Mouse (Mus musculus): Measurements from ENCODE around the gene Kmo. TPM values are rescaled to one million over a fixed set of nuclear protein-coding genes. Genes with fewer than 3 reads are reported as not detected.

Gene Kmo
- polyA plus RNA-seq (2012; fragmentation: generic; extraction: Trizol): under 1 TPM in 1 of 2 experiments, not detected in 1; 0.01 TPM

DNA sequence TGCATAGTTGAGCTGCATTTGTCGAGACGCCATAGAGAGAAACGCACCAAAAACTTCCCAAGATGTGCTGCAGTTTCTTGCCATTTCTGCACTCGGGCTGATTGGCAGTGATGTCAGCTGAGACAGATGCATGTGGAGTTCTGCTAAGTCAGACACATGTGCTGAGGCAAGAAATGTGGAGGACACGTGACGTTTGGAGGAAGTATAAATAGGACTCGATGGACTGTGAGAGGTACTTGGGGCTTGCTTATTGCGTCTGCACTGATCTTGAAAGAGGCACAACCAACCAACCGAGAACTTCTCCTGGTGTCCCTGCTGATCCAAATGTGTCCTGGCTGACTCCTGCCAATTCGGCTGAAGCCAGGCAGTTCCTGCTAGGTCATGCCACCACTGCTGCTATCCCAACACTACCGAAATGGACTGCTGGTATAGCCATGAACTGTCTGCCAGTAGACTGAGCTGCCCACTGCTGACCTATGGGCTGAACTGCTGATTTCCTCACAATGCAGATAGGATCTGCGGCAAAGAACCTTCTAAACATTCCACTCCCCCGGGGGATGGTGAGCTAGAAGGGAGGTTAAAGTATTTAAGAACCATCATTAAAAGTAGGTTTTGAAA is at the start of gene Kmo:
Kmo (plus strand) TSS at position 568 of the 618 bp plus-strand sequence.

DNA sequence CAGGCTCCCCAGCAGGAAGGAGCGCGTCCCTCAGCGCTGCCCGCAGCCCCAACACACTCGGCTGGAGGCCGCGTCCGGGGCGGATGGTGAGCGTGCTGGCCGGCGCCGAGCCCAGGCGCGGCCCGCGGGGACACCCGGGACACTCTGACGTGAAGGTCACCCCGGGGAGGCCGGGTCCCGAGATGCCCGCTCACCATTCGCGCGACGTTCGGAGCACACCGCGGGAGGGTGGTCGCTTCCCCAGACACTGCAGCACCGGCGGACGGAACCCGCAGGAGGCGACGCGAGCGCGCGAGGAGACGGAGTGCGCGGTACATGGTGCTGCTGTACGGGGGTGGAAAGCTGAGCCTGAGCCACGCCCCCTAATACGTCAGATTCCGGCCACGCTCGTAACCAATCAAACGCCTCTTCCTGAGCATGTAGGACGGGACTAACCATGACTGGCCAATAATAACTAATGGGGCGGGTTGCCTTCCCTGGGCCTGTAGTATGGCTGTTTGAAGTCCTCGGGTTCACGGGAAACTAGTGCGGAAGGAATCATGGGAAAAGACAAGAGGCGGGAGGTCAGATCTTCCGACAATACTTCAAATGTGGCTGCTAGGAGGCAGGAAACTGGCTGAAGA is 5.2 kb downstream of the Kmo start, which contains the start of gene Fh1:
Fh1 (minus strand) TSS at position 379 of the 623 bp plus-strand sequence.

DNA sequence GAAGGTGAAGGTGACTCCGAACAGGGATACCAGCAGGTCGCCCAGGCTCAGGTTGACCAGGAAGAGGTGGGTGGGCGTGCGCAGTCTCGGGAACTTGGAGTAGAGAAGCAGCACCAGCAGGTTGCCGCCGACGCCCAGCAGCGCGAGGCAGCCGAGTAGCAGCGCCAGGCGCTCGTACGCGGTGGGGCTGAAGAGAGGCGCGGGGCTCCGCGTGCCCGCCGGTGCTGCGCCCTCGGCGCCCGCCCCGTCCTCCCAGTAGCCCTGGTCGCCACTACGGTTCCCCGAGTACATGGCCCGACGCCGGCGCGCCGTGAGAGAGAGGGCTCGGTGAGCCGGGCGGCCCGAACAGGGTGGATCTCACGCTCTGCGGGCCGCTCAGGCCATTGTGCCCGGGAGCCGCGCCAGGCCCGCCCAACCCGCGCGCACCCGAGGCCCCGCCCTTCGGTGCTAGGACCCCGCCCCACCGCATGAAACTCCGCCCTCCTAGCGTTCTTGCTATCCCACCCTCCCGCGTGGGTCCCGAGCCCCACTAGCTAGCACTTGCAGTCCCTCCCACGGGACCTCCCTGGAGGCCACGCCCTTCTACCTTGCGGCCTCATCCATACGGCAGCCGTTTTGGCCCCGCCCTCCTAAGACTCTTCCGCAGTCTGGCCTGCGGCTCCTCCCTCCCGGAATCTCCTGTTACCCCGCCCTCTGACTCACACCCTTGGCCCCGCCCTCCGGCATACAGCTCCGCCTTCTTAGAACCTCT is 72.2 kb downstream of the Kmo start, which contains the start of the genes Opn3 and Chml:
Opn3 (minus strand) TSS at position 531 of the 751 bp plus-strand sequence.
Chml (minus strand) TSS at position 656 of the 751 bp plus-strand sequence.

DNA sequence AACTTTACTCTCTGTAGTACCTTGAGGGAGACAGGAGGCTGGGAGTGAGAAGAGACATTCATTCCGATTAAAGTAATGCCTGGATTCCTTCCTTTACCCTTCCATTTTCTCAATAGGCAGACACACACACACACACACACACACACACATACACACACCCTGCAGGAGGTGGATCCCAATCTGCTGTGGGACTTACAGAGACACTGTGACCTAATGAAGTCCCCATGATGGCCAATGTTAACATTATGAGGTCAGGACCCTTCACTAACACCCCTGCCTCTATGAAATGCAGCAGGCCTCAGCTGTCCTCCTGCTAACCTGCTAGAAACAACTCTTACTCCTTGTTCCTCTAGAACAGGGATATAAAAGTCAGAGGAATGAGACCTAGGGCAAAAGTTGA is 78.1 kb downstream of the Kmo start, which contains the start of gene Wdr64:
Wdr64 (plus strand) TSS at position 301 of the 400 bp plus-strand sequence.

Other genes starting within 250 kb of the Kmo start
- gene Rgs7, start 127.9 kb upstream of the Kmo start, polyA plus RNA-seq (2012; fragmentation: generic; extraction: Trizol): 1 to 10 TPM in 1 of 2 experiments, under 1 TPM in 1; 0.02 to 2.2 TPM
- 100 to 1,000 TPM in 1 of 2 experiments, 10 to 100 TPM in 1; 55.3 to 140 TPM for gene Fh1, start 5.3 kb downstream of the Kmo start, polyA plus RNA-seq (2012; fragmentation: generic; extraction: Trizol)
- gene Opn3, start 72.4 kb downstream of the Kmo start, polyA plus RNA-seq (2012; fragmentation: generic; extraction: Trizol): 1 to 10 TPM in 1 of 2 experiments, under 1 TPM in 1; 0.96 to 1.6 TPM
- under 1 TPM; 0.04 to 0.21 TPM for gene Chml, start 72.5 kb downstream of the Kmo start, polyA plus RNA-seq (2012; fragmentation: generic; extraction: Trizol)
- not detected for gene Wdr64, start 78.2 kb downstream of the Kmo start, polyA plus RNA-seq (2012; fragmentation: generic; extraction: Trizol)